Mouse (Mus musculus) liver, embryonic 13.5 days (tissue): Measurements from ENCODE around the gene Uqcc1. TPM values are rescaled to one million over a fixed set of nuclear protein-coding genes. Genes with fewer than 3 reads are reported as not detected.

Experiments used
- ATAC-seq: fragments of 200-750 bp; cut with Nextera tagmentation; 2 replicates; pipeline ENCODE4 v1.8.0; 2017; ENCODE audit warnings: low read depth, mild to moderate bottlenecking, moderate number of reproducible peaks, moderate library complexity
- DNase-seq: peaks from one replicate; pipeline ENCODE4 v3.0.0; 2022
- H3K27ac ChIP-seq: fragments of 300-500 bp; sonication (generic); 2 replicates; pipeline ENCODE4 v1.5.1; 2015; ENCODE audit warnings: moderate library complexity, mild to moderate bottlenecking, inconsistent platforms
- H3K27me3 ChIP-seq: fragments of 300-500 bp; sonication (generic); 2 replicates; pipeline ENCODE4 v1.6.1; 2015; ENCODE audit warnings: mild to moderate bottlenecking, inconsistent platforms
- H3K36me3 ChIP-seq: fragments of 300-500 bp; sonication (generic); 2 replicates; pipeline ENCODE4 v1.6.1; 2015; ENCODE audit warnings: mild to moderate bottlenecking, inconsistent platforms
- H3K4me1 ChIP-seq: fragments of 300-500 bp; sonication (generic); replicated peaks from 2 replicates; pipeline ENCODE4 v1.6.1; 2015; ENCODE audit warnings: inconsistent platforms
- H3K4me2 ChIP-seq: fragments of 300-500 bp; sonication (generic); 2 replicates; pipeline ENCODE4 v1.6.1; 2015; ENCODE audit warnings: inconsistent platforms, mild to moderate bottlenecking, moderate library complexity
- H3K4me3 ChIP-seq: fragments of 300-500 bp; sonication (generic); replicated peaks from 2 replicates; pipeline ENCODE4 v1.5.1; 2015; ENCODE audit warnings: mild to moderate bottlenecking, inconsistent platforms
- H3K9ac ChIP-seq: fragments of 300-500 bp; sonication (generic); 2 replicates; pipeline ENCODE4 v1.6.1; 2015; ENCODE audit warnings: mild to moderate bottlenecking, inconsistent platforms
- H3K9me3 ChIP-seq: fragments of 300-500 bp; sonication (generic); replicated peaks from 2 replicates; pipeline ENCODE4 v1.6.1; 2016; ENCODE audit warnings: inconsistent platforms
- WGBS: fragments of 180-500 bp; shearing (Covaris S2); methylation state at CpG from one replicate; pipeline ENCODE4 v1.1.7; 2015; ENCODE audit not compliant: insufficient replicate concordance; 5-methylcytosine and 5-hydroxymethylcytosine counted together
- polyA plus RNA-seq: library from polyadenylated mRNA; unstranded; fragments of >200 nt; fragmentation: Nextera tagmentation; extraction: Ambion mirVana; gene quantifications from 2 replicates; pipeline ENCODE4 v1.2.1, GENCODE M21; 2015

The Uqcc1 gene
- polyA plus RNA-seq, 1 experiment from 2014 or later = 49.5 TPM

GRCm38 (mm10) chr2:155811821-155812396 lies 118.2 kb downstream of the Uqcc1 start:
- 39% methylated on average over 16 of the region's 16 CpGs for WGBS
- Histone ChIP-seq H3K27me3 (0 out of 2 replicates have a peak, but pooled peaks cover 7% of the 10 kb centered on the region), H3K36me3 (no peaks in the 10 kb centered on the region), H3K9ac (no peak overlapping the region), H3K4me1 (no peaks in the 10 kb centered on the region), H3K27ac (no peak overlapping the region), H3K4me3 (no peak overlapping the region), H3K4me2 (no peak overlapping the region), H3K9me3 (no peaks in the 10 kb centered on the region)
- DNase-seq = peak; percentile 59
- ATAC-seq = no peak

- ATAC-seq (no peak), DNase-seq (no peak)
- Histone ChIP-seq H3K27me3 (0 out of 2 replicates have a peak, but pooled peaks cover 7% of the 10 kb centered on the region), H3K9me3 (no peaks in the 10 kb centered on the region), H3K27ac (no peak overlapping the region), H3K4me3 (no peak overlapping the region), H3K9ac (no peak overlapping the region), H3K4me1 (no peaks in the 10 kb centered on the region), H3K4me2 (no peak overlapping the region), H3K36me3 (no peaks in the 10 kb centered on the region)
- WGBS = 60% methylated on average over 4 of the region's 4 CpGs
Observed at GRCm38 (mm10) chr2:155809620-155810019, 120.5 kb downstream of the Uqcc1 start.

DNA sequence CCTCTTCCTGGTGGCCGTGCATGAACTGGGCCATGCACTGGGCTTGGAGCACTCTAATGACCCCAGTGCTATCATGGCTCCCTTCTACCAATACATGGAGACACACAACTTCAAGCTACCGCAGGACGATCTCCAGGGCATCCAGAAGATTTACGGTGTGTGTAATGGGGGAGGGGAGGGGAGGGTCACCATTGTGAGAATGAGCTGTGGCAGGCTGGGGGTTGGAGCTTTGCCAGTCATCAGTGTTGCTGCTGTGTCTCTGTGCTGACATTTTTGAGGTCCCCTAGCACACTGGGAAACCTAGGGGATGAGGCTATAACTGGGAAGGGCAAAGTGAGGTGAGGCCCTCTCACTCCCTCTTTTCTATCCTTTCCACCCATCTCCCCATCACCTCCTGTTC lies 122.7 kb downstream of the Uqcc1 start:
- Histone ChIP-seq H3K36me3 (no peaks in the 10 kb centered on the region), H3K9ac (no peak overlapping the region), H3K9me3 (no peaks in the 10 kb centered on the region), H3K27me3 (0 out of 2 replicates have a peak, but pooled peaks cover 2% of the 10 kb centered on the region), H3K4me1 (no peaks in the 10 kb centered on the region), H3K4me2 (no peak overlapping the region), H3K4me3 (no peak overlapping the region), H3K27ac (no peak overlapping the region)
- WGBS = 67% methylated on average over 4 of the region's 4 CpGs
- DNase-seq (no peak), ATAC-seq (no peak)

DNA sequence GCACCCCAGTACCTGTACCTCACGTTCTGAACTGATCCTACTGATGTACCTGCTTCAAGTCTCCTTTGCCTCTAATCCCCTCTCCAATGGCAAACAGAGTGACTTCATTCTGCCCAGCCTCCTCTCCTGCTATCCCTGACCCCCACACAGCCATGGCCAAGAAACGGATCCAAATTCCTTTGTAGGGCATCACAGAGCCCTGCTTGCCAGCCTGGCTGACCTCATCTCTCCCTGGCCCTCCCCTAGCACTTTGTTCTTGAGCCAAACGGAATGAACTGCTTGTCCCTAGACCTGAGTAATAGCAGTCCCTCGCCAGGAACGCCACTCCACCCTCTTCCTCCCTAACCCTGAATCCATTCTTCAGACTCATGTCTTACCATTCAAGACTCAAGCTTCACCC lies 123.6 kb downstream of the Uqcc1 start:
- H3K4me2 ChIP-seq = no peak overlapping the region
- DNase-seq (no peak), ATAC-seq (no peak)
- H3K4me1 ChIP-seq = no peaks in the 10 kb centered on the region
- H3K9ac ChIP-seq = no peak overlapping the region
- H3K27me3 ChIP-seq = 0 out of 2 replicates have a peak, but pooled peaks cover 2% of the 10 kb centered on the region
- 44% methylated on average over 5 of the region's 5 CpGs for WGBS
- H3K27ac ChIP-seq = no peak overlapping the region
- no peak overlapping the region for H3K4me3 ChIP-seq
- H3K36me3 ChIP-seq = no peaks in the 10 kb centered on the region
- no peaks in the 10 kb centered on the region for H3K9me3 ChIP-seq

DNA sequence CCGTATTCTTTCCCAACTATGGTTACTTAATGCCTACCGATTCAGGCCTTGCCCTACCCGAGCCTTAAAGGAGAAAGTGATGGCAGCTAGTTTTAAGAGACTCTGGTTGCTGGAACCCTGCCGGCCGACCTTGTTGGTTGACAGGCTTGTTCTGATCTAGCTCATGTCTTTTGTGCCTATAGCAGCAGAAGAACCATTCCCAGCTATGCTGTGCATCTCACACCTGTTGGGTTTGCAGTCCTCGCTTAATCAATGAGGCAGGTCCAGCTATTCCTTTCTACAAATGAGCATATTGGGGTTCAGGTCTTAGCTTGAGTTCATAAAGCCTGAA lies 124.2 kb downstream of the Uqcc1 start:
- 0 out of 2 replicates have a peak, but pooled peaks cover 2% of the 10 kb centered on the region for H3K27me3 ChIP-seq
- DNase-seq (no peak), ATAC-seq (no peak)
- H3K36me3 ChIP-seq = no peaks in the 10 kb centered on the region
- H3K4me3 ChIP-seq = no peak overlapping the region
- no peak overlapping the region for H3K4me2 ChIP-seq
- no peak overlapping the region for H3K9ac ChIP-seq
- H3K27ac ChIP-seq = no peak overlapping the region
- no peaks in the 10 kb centered on the region for H3K9me3 ChIP-seq
- WGBS = 56% methylated on average over 6 of the region's 6 CpGs
- H3K4me1 ChIP-seq = no peaks in the 10 kb centered on the region

DNA sequence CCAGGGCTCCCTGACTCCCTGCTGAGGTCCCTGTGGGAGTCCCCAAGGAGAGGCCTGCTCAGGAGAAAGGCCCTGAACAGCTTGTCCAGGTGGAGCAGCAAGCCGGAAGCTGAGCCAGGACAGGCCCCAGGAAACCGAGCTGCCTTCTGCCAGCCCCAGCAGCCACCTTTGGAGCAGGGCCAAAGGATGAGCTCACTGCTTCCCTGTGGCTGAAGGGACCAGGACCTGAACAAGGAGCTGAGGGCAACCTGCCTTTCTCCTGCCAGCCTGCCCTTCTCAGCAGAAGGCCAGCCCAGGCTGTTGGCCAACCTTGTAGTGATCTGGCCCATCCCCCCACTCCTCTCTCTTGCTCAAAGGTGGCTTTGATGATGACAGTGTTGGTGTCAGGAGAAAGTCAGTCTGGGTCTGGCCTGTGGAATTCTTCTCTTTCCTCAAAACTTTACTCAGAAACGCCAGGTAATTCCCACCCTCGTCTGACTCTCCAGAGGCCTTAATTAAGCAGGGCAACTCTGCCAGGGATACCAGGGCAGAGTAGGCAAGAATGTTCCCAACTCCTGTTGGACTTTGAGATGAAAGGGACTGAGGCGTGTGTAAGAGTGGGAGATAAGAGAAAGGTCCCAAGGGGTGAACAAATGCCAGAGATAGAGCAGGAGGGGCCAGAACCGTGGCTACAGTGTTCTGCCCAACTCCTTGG lies 124.7 kb downstream of the Uqcc1 start:
- 0 out of 2 replicates have a peak, but pooled peaks cover 2% of the 10 kb centered on the region for H3K27me3 ChIP-seq
- ATAC-seq (no peak), DNase-seq (no peak)
- H3K4me2 ChIP-seq = no peak overlapping the region
- H3K36me3 ChIP-seq = no peaks in the 10 kb centered on the region
- 38% methylated on average over 6 of the region's 6 CpGs for WGBS
- H3K4me3 ChIP-seq = no peak overlapping the region
- H3K4me1 ChIP-seq = no peaks in the 10 kb centered on the region
- H3K9me3 ChIP-seq = no peaks in the 10 kb centered on the region
- H3K27ac ChIP-seq = no peak overlapping the region
- H3K9ac ChIP-seq = no peak overlapping the region

DNA sequence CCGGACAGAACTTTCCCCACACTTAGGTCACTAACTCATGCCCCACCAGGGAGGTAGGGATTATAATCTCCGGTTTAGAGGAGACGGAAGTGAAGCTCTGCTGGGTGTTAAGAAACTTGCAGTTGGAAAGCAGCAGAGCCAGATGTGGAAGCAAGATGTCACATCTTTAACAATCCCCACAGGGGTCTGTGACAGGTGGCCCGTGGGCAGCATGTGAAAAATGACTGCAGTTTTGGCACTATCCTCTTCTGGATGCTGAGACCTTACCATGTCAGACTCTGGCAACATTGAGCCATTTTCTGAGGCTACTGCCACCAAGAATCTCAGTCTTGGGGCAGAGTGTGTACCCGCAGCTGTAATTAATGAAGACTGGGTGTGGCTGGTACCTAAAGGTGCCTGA lies 126.1 kb downstream of the Uqcc1 start:
- H3K27me3 ChIP-seq = 0 out of 2 replicates have a peak, but pooled peaks cover 6% of the 10 kb centered on the region
- 42% methylated on average over 5 of the region's 5 CpGs for WGBS
- no peaks in the 10 kb centered on the region for H3K36me3 ChIP-seq
- no peaks in the 10 kb centered on the region for H3K4me1 ChIP-seq
- no peak overlapping the region for H3K9ac ChIP-seq
- no peak overlapping the region for H3K27ac ChIP-seq
- DNase-seq (no peak), ATAC-seq (no peak)
- H3K9me3 ChIP-seq = no peaks in the 10 kb centered on the region
- no peak overlapping the region for H3K4me2 ChIP-seq
- no peak overlapping the region for H3K4me3 ChIP-seq

GRCm38 (mm10) chr2:155802761-155803160 lies 127.3 kb downstream of the Uqcc1 start:
- WGBS = 38% methylated on average over 3 of the region's 3 CpGs
- peak; percentile 23 for DNase-seq

DNA sequence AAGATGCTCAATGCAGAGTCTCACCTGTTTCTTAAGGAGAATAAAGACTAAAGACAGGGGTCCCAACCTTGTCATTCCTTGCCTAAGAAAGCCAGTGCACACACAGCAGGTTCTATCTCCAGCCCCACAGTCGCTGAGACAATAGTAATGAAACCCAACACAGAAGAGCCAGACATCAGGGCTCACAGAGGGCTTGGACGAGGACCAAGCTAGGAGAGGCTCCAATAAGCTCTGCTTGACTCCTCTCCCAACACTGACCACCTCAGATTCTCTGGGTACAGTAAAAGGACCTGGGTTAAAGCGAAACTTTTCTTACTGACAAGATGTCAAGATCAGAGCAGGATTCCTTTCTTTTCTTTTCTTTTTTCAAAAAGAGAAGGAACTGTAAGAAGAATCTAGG lies 131.5 kb downstream of the Uqcc1 start:
- Histone ChIP-seq H3K9me3 (no peaks in the 10 kb centered on the region), H3K4me1 (no peaks in the 10 kb centered on the region), H3K27me3 (peaks cover 15% of the 10 kb centered on the region; the same call in 1 of the 2 replicates), H3K4me2 (no peak overlapping the region), H3K27ac (no peak overlapping the region), H3K36me3 (no peaks in the 10 kb centered on the region), H3K9ac (no peak overlapping the region), H3K4me3 (no peak overlapping the region)
- DNase-seq (no peak), ATAC-seq (no peak)
- 30% methylated on average over 3 of the region's 3 CpGs for WGBS

More at GRCm38 (mm10) chr2:155802761-155803160, 127.3 kb downstream of the Uqcc1 start:
- no peak for ATAC-seq
- no peaks in the 10 kb centered on the region for H3K36me3 ChIP-seq
- H3K27me3 ChIP-seq = peaks cover 13% of the 10 kb centered on the region; the same call in 1 of the 2 replicates
- no peak overlapping the region for H3K4me2 ChIP-seq
- no peak overlapping the region for H3K9ac ChIP-seq
- no peak overlapping the region for H3K4me3 ChIP-seq
- H3K4me1 ChIP-seq = no peaks in the 10 kb centered on the region
- no peak overlapping the region for H3K27ac ChIP-seq
- no peaks in the 10 kb centered on the region for H3K9me3 ChIP-seq

Other genes with a start within 250 kb of the Uqcc1 start
- 50.8 and 59.8 TPM in 2 replicates for gene Trpc4ap, start 237.9 kb downstream of the Uqcc1 start, polyA plus RNA-seq
- 21.2 and 22.2 TPM in 2 replicates for gene Edem2, start 200.8 kb downstream of the Uqcc1 start, polyA plus RNA-seq
- not detected in 2 replicates for gene Gm17581, start 194.4 kb downstream of the Uqcc1 start, polyA plus RNA-seq
- gene Procr, start 179.2 kb downstream of the Uqcc1 start, polyA plus RNA-seq = 1.0 and 1.3 TPM in 2 replicates
- gene Mmp24, start 155.0 kb downstream of the Uqcc1 start, polyA plus RNA-seq = not detected in 2 replicates
- 5.5 and 5.7 TPM in 2 replicates for gene BC029722, start 110.9 kb downstream of the Uqcc1 start, polyA plus RNA-seq
- 179 and 182 TPM in 2 replicates for gene Eif6, start 103.4 kb downstream of the Uqcc1 start, polyA plus RNA-seq
- 0.10 and 0.12 TPM in 2 replicates for gene Fam83c, start 95.5 kb downstream of the Uqcc1 start, polyA plus RNA-seq
- not detected in 2 replicates for gene Gm15557, start 10.4 kb upstream of the Uqcc1 start, polyA plus RNA-seq
- 0.12 TPM in 1 of 2 replicates, not detected in the other for gene Gdf5, start 15.1 kb upstream of the Uqcc1 start, polyA plus RNA-seq
- gene Cep250, start 26.1 kb upstream of the Uqcc1 start, polyA plus RNA-seq = 10.7 and 13.6 TPM in 2 replicates
- gene 6430550D23Rik, start 77.7 kb upstream of the Uqcc1 start, polyA plus RNA-seq = 1.3 and 1.9 TPM in 2 replicates
- 90.8 and 96.9 TPM in 2 replicates for gene Ergic3, start 77.7 kb upstream of the Uqcc1 start, polyA plus RNA-seq
- gene Fer1l4, start 122.6 kb upstream of the Uqcc1 start, polyA plus RNA-seq = 0.06 TPM in 1 of 2 replicates, not detected in the other
- 1.6 and 2.4 TPM in 2 replicates for gene Spag4, start 134.9 kb upstream of the Uqcc1 start, polyA plus RNA-seq
- gene Cpne1, start 181.7 kb upstream of the Uqcc1 start, polyA plus RNA-seq = 26.9 and 31.8 TPM in 2 replicates
- 10.0 and 14.5 TPM in 2 replicates for gene Rbm12, start 181.7 kb upstream of the Uqcc1 start, polyA plus RNA-seq
- 7.4 and 8.8 TPM in 2 replicates for gene Gm28036, start 196.8 kb upstream of the Uqcc1 start, polyA plus RNA-seq
- gene Romo1, start 213.7 kb upstream of the Uqcc1 start, polyA plus RNA-seq = 254 and 270 TPM in 2 replicates
- gene Nfs1, start 213.9 kb upstream of the Uqcc1 start, polyA plus RNA-seq = 65.0 and 70.9 TPM in 2 replicates
- gene Rbm39, start 249.9 kb upstream of the Uqcc1 start, polyA plus RNA-seq = 276 and 316 TPM in 2 replicates